Mouse (Mus musculus): ENCODE results near the gene Gm20708. TPM values are rescaled to one million over a fixed set of nuclear protein-coding genes. Genes with fewer than 3 reads are reported as not detected.
"Not testable (repeated sequence)": the region's sequence is repeated elsewhere in the genome, so short reads cannot be mapped to it uniquely, and the experiment has no call there.

The Gm20708 gene
- total RNA-seq, 2 experiments from 2014 or later: 2.7 to 3.5 TPM

GRCm38 (mm10) chr11:117781199-117781821 is 28.2 kb upstream of the Gm20708 start:
- peak; percentile 79 for DNase-seq

DNA sequence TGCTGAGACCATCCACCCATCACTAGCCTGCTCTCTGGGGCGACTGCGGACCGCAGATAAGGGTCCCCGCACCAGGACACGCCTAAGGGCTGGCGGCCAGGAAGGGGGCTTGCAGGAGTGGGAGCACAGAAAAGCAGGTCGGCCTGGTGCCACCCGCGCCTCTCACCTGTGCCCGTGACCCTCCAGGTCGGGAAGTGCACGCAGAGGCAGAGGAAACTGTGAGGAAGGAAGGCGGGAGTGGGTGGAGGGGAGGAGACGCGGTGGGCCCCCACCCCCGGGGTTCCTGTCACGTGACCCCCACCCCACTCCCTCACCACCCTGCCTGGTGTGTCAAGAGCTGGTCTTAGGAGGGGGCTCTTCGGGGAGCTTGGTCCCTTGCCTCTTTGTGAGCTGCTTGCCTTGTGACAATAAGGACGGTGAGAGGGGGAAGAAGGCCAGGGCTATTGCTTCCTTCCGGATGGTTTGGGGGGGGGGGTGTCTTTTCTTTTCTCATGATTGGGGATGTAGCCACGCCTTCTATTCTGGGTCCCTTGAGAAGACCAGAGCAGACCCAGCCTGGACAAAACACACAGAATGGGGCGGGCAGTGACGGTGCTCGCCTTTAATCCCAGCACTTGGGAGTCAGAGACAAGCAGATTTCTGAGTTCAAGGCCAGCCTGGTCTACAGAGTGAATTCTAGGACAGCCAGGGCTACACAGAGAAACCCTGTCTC is 27.3 kb upstream of the Gm20708 start, which contains the start of the genes Tmc8 and Tmc6:
Gene Tmc8 (plus strand): TSS at position 84 of the 712 bp plus-strand sequence.
Gene Tmc6 (minus strand): TSS at position 206 of the 712 bp plus-strand sequence.
- peak; percentile 62 for DNase-seq

- no peak for DNase-seq
Measured at GRCm38 (mm10) chr11:117782705-117783034, 26.8 kb upstream of the Gm20708 start.

DNA sequence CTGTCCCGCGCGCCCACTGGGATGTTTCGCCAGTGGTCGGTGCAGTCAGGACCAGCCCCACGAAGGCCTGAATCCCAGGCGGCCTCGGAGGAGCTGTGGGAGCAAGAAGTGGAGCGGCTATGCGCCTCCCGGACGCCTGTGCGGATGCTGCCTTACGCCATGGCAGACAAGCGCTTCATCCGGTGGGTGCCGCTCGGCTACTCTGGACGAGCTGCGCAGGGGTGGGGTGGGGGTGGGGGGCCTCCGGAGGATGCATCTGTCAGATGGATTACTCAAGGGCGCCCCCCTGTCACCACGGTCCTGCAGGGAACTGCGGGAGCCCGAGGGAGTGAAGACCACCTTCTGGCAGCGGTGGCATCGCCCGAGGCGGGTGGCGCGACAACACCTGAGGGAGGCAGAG is 26.4 kb upstream of the Gm20708 start:
- DNase-seq: peak; percentile 84

GRCm38 (mm10) chr11:117783683-117784309 is 25.7 kb upstream of the Gm20708 start:
- DNase-seq: peak; percentile 47

DNA sequence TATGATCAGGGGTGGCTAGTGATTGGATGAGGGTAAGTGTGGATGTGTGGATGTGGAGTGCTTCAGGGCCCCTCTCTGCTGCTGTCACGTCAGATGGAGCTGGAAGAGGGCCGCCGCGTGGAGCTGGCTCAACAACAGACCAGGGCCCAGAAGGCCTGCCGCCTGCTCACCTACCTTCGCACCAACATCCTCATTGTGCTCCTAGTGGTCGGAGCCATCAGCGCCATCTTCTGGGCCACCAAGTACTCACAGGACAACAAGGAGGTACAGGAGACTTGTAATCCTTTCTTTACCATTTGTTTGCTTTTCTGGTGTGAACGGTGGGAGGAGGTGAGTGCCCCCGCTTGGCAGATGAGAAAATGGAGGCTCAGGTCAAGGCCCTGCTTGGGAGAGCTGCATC is 23.2 kb upstream of the Gm20708 start:
- DNase-seq: peak; percentile 69

- DNase-seq: not testable (repeated sequence)
Measured at GRCm38 (mm10) chr11:117788481-117788880, 21.0 kb upstream of the Gm20708 start.

DNA sequence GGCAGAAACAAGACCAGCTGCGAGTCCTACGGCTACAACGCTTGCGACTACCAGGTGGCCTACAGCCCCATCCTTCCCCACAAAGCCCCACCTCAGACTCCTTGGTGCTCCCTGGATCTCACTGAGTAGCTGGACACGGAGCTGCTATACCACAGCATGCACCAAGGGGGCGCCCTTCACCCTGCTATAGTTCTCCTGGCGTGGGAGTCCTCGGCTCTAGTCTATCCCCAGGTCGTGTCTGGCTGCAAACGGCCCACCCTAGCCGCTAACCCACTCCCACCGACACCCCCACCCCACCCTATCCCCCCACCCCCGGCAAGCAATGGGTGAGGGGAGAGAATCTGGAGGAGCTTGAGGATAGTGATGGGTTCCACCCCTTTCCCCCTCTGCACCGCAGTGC is 19.2 kb upstream of the Gm20708 start:
- DNase-seq: peak; percentile 85

DNA sequence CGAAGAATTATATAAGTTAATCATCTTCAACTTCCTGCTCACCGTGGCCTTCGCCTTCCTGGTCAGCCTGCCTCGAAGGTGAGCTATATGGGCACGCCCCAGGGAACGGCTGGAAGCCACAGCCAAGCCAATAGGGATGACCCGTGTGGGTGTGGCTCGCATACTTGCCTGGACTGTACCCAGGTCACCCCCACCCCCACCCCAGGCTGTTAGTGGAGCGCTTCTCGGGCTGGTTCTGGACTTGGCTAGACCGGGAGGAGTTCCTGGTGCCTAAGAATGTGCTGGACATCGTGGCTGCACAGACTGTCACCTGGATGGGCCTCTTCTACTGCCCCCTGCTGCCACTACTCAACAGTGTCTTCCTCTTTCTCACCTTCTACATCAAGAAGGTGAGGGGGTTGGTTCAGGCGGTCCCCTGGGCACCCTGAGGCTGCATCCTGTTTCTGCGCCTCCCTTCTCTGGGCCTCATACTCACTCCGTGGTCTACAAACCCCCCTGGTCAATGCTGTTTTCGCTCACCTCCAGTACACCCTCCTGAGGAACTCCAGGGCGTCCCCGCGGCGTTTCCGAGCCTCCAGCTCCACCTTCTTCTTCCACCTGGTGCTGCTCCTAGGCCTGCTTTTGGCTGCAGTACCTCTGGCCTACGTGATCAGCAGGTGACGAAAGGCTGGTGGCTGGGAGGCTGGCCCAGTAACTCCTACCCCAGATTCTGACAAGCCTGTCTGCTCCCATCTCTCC is 18.6 kb upstream of the Gm20708 start:
- no peak for DNase-seq

DNA sequence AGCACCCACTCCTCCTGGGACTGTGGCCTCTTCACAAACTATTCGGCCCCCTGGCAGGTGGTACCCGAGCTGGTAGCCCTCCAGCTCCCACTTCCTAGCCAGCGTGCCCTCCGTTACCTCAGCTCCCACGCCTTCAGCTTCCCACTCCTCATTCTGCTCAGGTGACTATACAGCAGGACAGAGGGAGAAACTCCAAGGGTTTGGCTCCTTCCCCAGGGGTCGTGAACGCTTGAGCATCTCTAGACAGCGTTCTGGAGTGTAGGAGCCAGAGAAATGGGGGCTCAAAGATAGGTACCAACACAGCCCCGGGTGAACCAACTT is 18.1 kb upstream of the Gm20708 start:
- no peak for DNase-seq

DNA sequence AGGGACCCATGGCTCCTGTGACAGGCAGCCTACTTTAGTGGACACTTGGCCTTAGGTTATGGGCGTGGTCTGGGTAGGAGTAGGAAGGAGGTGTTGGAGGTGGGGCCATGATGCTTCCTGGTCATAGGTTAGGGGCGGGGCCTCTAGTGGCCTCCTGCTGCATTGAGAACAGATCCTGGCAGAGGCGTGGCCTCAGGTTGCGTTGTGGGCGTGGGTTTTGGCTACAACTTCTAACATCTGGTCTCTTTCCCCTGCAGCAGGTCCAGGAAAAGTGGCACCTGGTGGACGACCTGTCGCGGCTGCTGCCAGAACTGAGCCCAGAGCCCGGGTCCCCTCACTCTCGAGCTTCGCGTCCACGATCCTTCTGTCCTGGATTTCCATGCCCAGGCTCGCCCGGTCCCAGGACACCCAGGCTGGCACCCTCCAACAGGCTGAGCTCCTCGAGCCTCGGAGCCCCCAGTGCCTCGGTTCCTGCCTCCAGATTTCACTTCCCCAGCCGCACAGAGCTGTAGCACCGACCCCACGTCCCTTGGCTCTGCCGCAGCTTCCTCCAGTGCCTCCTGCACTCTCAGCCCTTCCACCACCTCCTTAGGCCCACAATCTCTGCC is 17.1 kb upstream of the Gm20708 start:
- DNase-seq: peak; percentile 36

DNA sequence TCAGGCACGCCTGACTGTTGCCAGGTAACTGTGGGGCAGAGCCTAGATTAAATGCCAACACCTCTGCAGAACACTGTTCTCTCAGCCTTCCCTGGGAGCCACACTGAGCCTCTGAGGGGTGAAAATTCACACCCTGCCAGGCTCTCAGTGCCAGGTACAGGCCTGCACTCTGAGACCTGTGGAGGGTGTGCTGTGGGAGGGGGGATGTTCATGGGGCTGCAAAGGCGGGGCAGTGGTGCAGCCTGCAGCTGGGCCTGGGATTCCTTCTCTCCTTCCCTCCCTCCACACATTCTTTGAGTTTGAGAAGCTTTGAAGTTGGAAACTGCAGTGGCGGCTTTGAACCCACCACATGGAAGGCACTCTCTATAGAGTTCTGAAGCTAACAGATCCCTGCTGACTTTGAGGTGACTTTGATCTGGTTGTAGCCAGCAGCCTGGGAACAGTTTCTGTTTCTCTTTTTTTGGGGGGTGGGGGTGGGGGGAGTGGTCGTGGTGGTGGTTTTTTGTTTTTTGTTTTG is 15.4 kb upstream of the Gm20708 start:
- DNase-seq: no peak

- DNase-seq: no peak
Measured at GRCm38 (mm10) chr11:117796954-117797353, 12.5 kb upstream of the Gm20708 start.

GRCm38 (mm10) chr11:117797511-117798159 is 11.8 kb upstream of the Gm20708 start, which contains the start of gene 6030468B19Rik:
TSS of gene 6030468B19Rik (plus strand) at chr11:117797660.
- no peak for DNase-seq

DNA sequence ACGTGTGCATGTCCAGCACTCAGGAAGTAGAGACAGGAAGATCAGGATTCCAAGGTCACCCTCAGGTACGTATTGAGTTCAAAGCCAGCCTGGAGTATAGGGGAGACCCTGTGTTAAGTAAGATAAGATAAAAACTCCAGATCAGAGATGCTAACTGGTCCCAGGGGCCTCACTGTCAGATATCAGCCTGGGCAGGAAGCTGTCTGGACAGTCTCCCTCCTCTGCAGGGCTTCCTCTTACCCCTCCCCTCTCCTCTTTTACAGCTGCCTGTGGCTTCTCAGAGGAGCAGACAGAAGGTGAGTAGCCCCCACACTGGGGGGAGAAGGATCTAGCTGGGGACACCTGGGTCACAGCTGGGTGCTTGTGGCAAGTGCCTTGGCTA is 11.3 kb upstream of the Gm20708 start:
- DNase-seq: no peak

DNA sequence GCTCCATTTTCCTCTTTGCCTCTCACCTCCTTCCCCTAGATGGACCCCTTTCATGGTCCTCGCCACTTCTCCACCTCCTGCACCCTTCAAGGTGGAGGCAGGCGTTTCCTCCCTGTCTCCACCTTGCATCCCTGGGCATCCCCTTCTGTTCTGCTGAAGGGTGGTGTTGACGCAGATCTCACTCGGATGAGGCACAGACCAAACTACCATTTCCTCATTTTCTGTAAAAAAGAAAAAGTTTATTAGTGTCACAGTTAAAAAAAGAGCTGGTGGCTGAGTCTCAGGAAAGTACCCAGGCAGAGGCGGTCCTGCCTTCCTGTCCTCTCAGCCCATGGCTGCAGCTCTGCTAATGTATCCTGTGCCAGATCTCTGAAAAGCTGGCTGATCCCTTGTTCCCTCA is 10.3 kb upstream of the Gm20708 start:
- no peak for DNase-seq

- no peak for DNase-seq
Measured at GRCm38 (mm10) chr11:117800038-117800437, 9.4 kb upstream of the Gm20708 start.

GRCm38 (mm10) chr11:117801650-117802049 is 7.8 kb upstream of the Gm20708 start:
- DNase-seq: no peak

- no peak for DNase-seq
Measured at GRCm38 (mm10) chr11:117803166-117803688, 6.2 kb upstream of the Gm20708 start.

DNA sequence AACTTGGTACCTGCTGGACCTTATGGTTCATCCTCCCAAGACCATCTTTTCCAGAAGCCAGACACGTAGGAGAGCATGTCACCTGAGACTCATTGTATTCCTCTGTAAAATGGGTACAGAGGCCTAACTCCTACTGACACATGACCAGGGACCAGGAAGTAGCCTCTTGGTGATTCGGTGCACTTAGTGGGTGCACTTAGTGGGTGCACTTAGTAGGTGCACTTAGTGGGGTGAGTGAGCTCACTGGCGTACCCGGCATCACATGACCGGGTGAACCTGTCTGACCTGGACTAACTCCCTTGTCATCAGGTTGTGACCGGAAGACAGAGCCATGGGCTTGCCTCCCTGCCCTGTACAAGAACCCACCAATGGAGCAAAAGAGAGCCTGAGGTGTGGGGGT is 2.7 kb upstream of the Gm20708 start:
- DNase-seq: no peak

DNA sequence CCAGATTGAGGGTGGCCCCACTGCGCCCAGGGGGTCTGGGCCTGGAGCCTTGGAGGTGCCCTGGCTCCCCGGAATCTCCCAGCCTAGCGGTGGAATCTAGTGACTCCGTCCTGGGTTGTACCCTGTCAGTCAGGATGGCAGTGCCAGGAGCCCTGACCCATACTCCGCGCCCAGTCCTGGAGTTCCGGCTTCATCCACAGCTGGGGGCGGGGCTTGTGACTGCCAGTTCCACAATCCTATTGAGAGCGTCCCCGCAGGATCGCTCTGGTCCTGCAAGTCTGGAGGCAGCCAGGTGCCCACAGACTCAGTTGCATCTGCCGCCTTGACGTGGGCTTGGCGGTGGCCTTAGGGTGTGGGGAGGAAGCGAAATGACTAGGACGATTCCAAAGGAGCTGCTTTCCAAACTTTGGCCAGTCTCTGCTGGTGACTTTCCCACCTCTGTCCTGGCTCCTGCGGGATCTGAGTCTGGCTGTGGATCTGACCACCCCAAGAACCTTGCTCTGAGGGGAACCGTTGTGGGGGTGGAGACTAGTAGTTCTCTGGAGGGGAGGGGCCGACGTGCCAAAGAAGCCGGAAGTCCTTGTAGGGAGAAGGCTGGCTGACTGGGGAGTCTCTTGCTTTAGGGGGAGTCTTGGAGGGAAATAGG is 1.1 kb downstream of the Gm20708 start:
- peak; percentile 90 for DNase-seq
